Comparison of ENCODE assay signal across 14 mouse cellular contexts in genomic region chr11:31362856-31363255, GRCm38 (mm10).
"Had no signal": no experiment of that assay in that cellular context is flagged by ENCODE, and none has a peak within 500 bp of the region (broad histone marks: within the 10 kb centered on the region; RNA-seq: fewer than 3 reads in every experiment).

No protein-coding gene starts in this region.

- H3K4me3 ChIP-seq: limb, embryonic 15.5 days; liver, embryonic 13.5 days; midbrain, embryonic 10.5 days; myocyte; neural tube, embryonic 15.5 days had no signal

- H3K9me3 ChIP-seq: limb, embryonic 15.5 days; liver, embryonic 13.5 days; midbrain, embryonic 10.5 days; neural tube, embryonic 15.5 days had no signal

- DNase-seq: kidney, adult 9 months; layer of hippocampus, adult 9-11 months; layer of hippocampus, postnatal 36 days; liver, embryonic 13.5 days; midbrain, embryonic 14.5 days; right cerebral cortex, adult 18-20 months; right cerebral cortex, postnatal 25 days; thymus, adult 2 months; thymus, postnatal 25 days had no signal

- H3K4me2 ChIP-seq: limb, embryonic 15.5 days; liver, embryonic 13.5 days; neural tube, embryonic 15.5 days had no signal

- H3K27ac ChIP-seq: kidney, postnatal 0 days; limb, embryonic 15.5 days; liver, embryonic 13.5 days; midbrain, embryonic 10.5 days; neural tube, embryonic 15.5 days had no signal

- H3K9ac ChIP-seq: limb, embryonic 15.5 days; liver, embryonic 13.5 days; neural tube, embryonic 15.5 days had no signal

- H3K36me3 ChIP-seq: limb, embryonic 15.5 days; liver, embryonic 13.5 days; midbrain, embryonic 10.5 days; neural tube, embryonic 15.5 days had no signal

- H3K4me1 ChIP-seq: liver, embryonic 13.5 days; midbrain, embryonic 10.5 days; neural tube, embryonic 15.5 days had no signal
